Mouse (Mus musculus) hindbrain, embryonic 12.5 days (tissue): ENCODE results near the gene Ilf2. TPM values are rescaled to one million over a fixed set of nuclear protein-coding genes. Genes with fewer than 3 reads are reported as not detected.
A peak's percentile ranks its signal among the peaks of the same experiment; 100 is the strongest.

Experiments used
- ATAC-seq: fragments of 200-750 bp; cut with Nextera tagmentation; 2 replicates; pipeline ENCODE4 v1.8.0; 2017; ENCODE audit warnings: moderate TSS enrichment; ENCODE audit not compliant: low FRiP score
- H3K27ac ChIP-seq: fragments of 300-500 bp; sonication (generic); 2 replicates; pipeline ENCODE4 v1.5.1; 2016; ENCODE audit warnings: mild to moderate bottlenecking
- H3K27me3 ChIP-seq: fragments of 300-500 bp; sonication (generic); 2 replicates; pipeline ENCODE4 v1.6.1; 2016; ENCODE audit warnings: mild to moderate bottlenecking
- H3K36me3 ChIP-seq: fragments of 300-500 bp; sonication (generic); 2 replicates; pipeline ENCODE4 v1.6.1; 2016; ENCODE audit warnings: mild to moderate bottlenecking
- H3K4me1 ChIP-seq: fragments of 300-500 bp; sonication (generic); 2 replicates; pipeline ENCODE4 v1.6.1; 2016
- H3K4me2 ChIP-seq: fragments of 300-500 bp; sonication (generic); replicated peaks from 2 replicates; pipeline ENCODE4 v1.6.1; 2016; ENCODE audit warnings: mild to moderate bottlenecking
- H3K4me3 ChIP-seq: fragments of 300-500 bp; sonication (generic); 2 replicates; pipeline ENCODE4 v1.5.1; 2016; ENCODE audit warnings: mild to moderate bottlenecking
- H3K9ac ChIP-seq: fragments of 300-500 bp; sonication (generic); 2 replicates; pipeline ENCODE4 v1.6.1; 2016; ENCODE audit warnings: mild to moderate bottlenecking, moderate library complexity
- H3K9me3 ChIP-seq: fragments of 300-500 bp; sonication (generic); replicated peaks from 2 replicates; pipeline ENCODE4 v1.6.1; 2016; ENCODE audit warnings: mild to moderate bottlenecking
- WGBS: fragments of 180-500 bp; shearing (Covaris S2); methylation state at CpG from one replicate; pipeline ENCODE4 v1.1.7; 2016; 5-methylcytosine and 5-hydroxymethylcytosine counted together
- polyA plus RNA-seq: library from polyadenylated mRNA; unstranded; fragments of >200 nt; fragmentation: Nextera tagmentation; extraction: Ambion mirVana; gene quantifications from 2 replicates; pipeline ENCODE4 v1.2.1, GENCODE M21; 2016

Ilf2 gene
- polyA plus RNA-seq, 1 experiment from 2014 or later: 292 TPM

DNA sequence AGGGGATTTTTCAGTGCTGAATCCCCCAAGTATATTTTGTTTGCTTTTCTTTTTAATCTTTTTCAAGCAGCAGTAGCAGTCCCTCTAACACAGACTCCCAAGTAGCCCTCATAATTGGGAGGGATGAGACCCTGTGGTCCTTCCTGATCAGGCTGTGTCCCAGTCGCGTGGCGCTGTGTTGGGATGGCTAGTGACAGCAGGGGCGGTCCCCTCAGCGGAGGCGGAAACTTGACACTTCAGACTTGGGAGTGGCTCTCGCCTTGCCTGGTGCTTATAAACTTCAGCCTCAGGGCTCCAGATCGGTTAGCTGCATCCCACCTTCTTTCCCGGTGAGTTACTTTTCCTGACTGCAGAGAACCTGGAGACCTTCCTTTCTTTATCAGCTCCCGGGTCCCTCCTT is 38.8 kb downstream of the Ilf2 start:
- Histone ChIP-seq H3K9me3 (no peaks in the 10 kb centered on the region), H3K36me3 (no peaks in the 10 kb centered on the region), H3K4me2 (peak overlapping the region; percentile 64), H3K4me1 (peaks cover 14% of the 10 kb centered on the region; the same call in 1 of the 2 replicates), H3K27ac (no peak overlapping the region), H3K4me3 (peak overlapping the region; percentile 29), H3K27me3 (peaks cover 41% of the 10 kb centered on the region), H3K9ac (peak overlapping the region; percentile 10; the same call in 1 of the 2 replicates)
- WGBS: 1% methylated on average over 10 of the region's 10 CpGs
- peak; percentile 52; the same call in 1 of the 2 replicates for ATAC-seq

GRCm38 (mm10) chr3:90515242-90515641 is 39.3 kb downstream of the Ilf2 start:
- Histone ChIP-seq H3K27me3 (peaks cover 41% of the 10 kb centered on the region), H3K4me2 (peak overlapping the region; percentile 64), H3K4me3 (peak overlapping the region; percentile 29), H3K9ac (peak overlapping the region; percentile 10; the same call in 1 of the 2 replicates), H3K36me3 (no peaks in the 10 kb centered on the region), H3K27ac (no peak overlapping the region), H3K4me1 (peaks cover 14% of the 10 kb centered on the region; the same call in 1 of the 2 replicates), H3K9me3 (no peaks in the 10 kb centered on the region)
- 33% methylated on average over 1 of the region's 1 CpGs for WGBS
- ATAC-seq: no peak

DNA sequence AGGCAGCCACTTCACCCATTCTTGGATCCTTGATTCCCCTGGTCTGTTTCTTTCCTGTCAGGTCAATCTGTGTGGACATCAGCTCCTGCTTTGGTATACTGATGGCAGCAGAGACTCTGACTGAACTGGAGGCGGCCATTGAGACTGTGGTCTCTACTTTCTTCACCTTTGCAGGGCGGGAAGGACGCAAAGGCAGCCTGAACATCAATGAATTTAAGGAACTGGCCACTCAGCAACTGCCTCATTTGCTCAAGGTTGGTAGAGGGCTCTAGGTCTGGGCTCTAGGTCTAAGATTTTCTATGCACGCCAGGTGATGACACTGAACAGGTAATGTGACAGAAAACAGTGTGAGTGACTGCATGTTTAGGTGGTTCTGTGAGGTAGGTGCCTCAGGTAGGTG is 39.9 kb downstream of the Ilf2 start:
- ATAC-seq: no peak
- H3K36me3 ChIP-seq: no peaks in the 10 kb centered on the region
- H3K27me3 ChIP-seq: peaks cover 41% of the 10 kb centered on the region
- no peak overlapping the region for H3K9ac ChIP-seq
- H3K4me2 ChIP-seq: no peak overlapping the region
- no peak overlapping the region for H3K4me3 ChIP-seq
- 86% methylated on average over 4 of the region's 4 CpGs for WGBS
- H3K9me3 ChIP-seq: no peaks in the 10 kb centered on the region
- no peak overlapping the region for H3K27ac ChIP-seq
- peaks cover 14% of the 10 kb centered on the region; the same call in 1 of the 2 replicates for H3K4me1 ChIP-seq

DNA sequence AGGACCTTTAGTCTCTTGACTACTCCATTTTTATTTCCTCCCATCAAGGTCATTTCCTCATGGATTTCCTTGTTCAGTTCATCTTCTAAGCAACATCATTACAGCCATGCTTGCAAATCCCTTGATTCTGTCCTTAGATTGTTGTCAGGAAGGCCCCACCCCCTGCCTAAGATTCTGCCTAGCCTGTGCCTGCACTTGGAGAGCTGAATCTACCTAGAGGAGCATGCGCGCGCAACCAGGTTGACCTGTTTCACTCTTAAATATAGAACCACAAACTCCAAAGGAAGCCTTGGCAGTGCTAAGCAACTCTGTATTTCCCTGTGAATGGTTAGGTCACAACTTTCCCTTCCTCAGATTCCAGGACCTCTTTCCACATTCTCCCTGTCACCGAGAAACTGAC is 41.8 kb downstream of the Ilf2 start:
- H3K4me1 ChIP-seq: peaks cover 14% of the 10 kb centered on the region; the same call in 1 of the 2 replicates
- no peak overlapping the region for H3K9ac ChIP-seq
- H3K27ac ChIP-seq: no peak overlapping the region
- peaks cover 33% of the 10 kb centered on the region for H3K27me3 ChIP-seq
- no peak overlapping the region for H3K4me2 ChIP-seq
- H3K36me3 ChIP-seq: no peaks in the 10 kb centered on the region
- ATAC-seq: no peak
- WGBS: 87% methylated on average over 4 of the region's 4 CpGs
- no peaks in the 10 kb centered on the region for H3K9me3 ChIP-seq
- H3K4me3 ChIP-seq: no peak overlapping the region

- no peaks in the 10 kb centered on the region for H3K36me3 ChIP-seq
- H3K9ac ChIP-seq: no peak overlapping the region
- ATAC-seq: no peak
- H3K4me3 ChIP-seq: no peak overlapping the region
- H3K4me1 ChIP-seq: no peaks in the 10 kb centered on the region
- H3K9me3 ChIP-seq: no peaks in the 10 kb centered on the region
- 0 out of 2 replicates have a peak, but pooled peaks cover 4% of the 10 kb centered on the region for H3K27me3 ChIP-seq
- H3K27ac ChIP-seq: no peak overlapping the region
- 59% methylated on average over 4 of the region's 4 CpGs for WGBS
- H3K4me2 ChIP-seq: no peak overlapping the region
Measured at GRCm38 (mm10) chr3:90525421-90525820, 49.5 kb downstream of the Ilf2 start.

GRCm38 (mm10) chr3:90526076-90526475 is 50.1 kb downstream of the Ilf2 start:
- Histone ChIP-seq H3K27me3 (0 out of 2 replicates have a peak, but pooled peaks cover 4% of the 10 kb centered on the region), H3K4me1 (no peaks in the 10 kb centered on the region), H3K4me3 (no peak overlapping the region), H3K27ac (no peak overlapping the region), H3K4me2 (no peak overlapping the region), H3K36me3 (no peaks in the 10 kb centered on the region), H3K9me3 (no peaks in the 10 kb centered on the region), H3K9ac (no peak overlapping the region)
- WGBS: 79% methylated on average over 2 of the region's 2 CpGs
- ATAC-seq: no peak

GRCm38 (mm10) chr3:90526580-90526979 is 50.7 kb downstream of the Ilf2 start, which contains the start of gene S100a14:
S100a14 (plus strand) TSS chr3:90526856.
- H3K4me2 ChIP-seq: no peak within 1 kb of the TSS
- 0 out of 2 replicates have a peak, but pooled peaks cover 4% of the 10 kb centered on the region for H3K27me3 ChIP-seq
- no peaks in the 10 kb centered on the region for H3K4me1 ChIP-seq
- H3K9me3 ChIP-seq: no peaks in the 10 kb centered on the region
- H3K9ac ChIP-seq: no peak within 1 kb of the TSS
- H3K27ac ChIP-seq: no peak within 1 kb of the TSS
- no peak for ATAC-seq
- no peaks in the 10 kb centered on the region for H3K36me3 ChIP-seq
- no peak within 1 kb of the TSS for H3K4me3 ChIP-seq
- WGBS: 72% methylated on average over 5 of the region's 5 CpGs

DNA sequence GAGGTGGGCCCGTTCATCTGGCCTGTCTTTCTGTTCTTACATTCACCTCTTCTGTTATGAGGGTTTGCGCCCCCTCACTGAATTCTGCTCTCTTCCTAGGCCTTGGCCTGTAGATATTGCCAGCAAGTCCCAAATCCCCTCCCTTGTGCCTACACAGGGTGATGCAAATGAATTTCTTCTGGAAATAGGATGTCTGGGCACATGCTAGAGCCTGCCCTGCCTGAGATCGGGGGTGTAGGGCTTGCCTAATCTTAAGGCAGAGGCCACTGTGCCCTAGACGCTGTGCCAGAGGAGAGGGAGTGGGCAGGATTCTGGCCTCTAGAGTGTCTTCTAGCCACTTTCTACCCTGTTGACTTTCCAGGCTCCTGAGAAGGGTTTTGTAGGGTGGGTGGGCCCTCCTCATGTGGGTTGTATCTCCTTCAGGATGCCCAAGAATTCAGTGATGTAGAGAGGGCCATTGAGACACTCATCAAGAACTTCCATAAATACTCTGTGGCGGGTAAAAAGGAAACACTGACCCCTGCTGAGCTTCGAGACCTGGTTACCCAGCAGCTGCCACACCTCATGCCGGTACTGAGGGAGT is 51.5 kb downstream of the Ilf2 start:
- H3K4me3 ChIP-seq: no peak overlapping the region
- 0 out of 2 replicates have a peak, but pooled peaks cover 4% of the 10 kb centered on the region for H3K27me3 ChIP-seq
- no peaks in the 10 kb centered on the region for H3K36me3 ChIP-seq
- H3K4me2 ChIP-seq: no peak overlapping the region
- ATAC-seq: no peak
- no peak overlapping the region for H3K27ac ChIP-seq
- no peaks in the 10 kb centered on the region for H3K9me3 ChIP-seq
- no peaks in the 10 kb centered on the region for H3K4me1 ChIP-seq
- no peak overlapping the region for H3K9ac ChIP-seq
- WGBS: 87% methylated on average over 7 of the region's 7 CpGs

- ATAC-seq: no peak
- Histone ChIP-seq H3K36me3 (no peaks in the 10 kb centered on the region), H3K4me1 (no peaks in the 10 kb centered on the region), H3K4me3 (no peak overlapping the region), H3K9me3 (no peaks in the 10 kb centered on the region), H3K27ac (no peak overlapping the region), H3K27me3 (0 out of 2 replicates have a peak, but pooled peaks cover 1% of the 10 kb centered on the region), H3K4me2 (no peak overlapping the region), H3K9ac (no peak overlapping the region)
- WGBS: 64% methylated on average over 5 of the region's 5 CpGs
Measured at GRCm38 (mm10) chr3:90531713-90532112, 55.8 kb downstream of the Ilf2 start.

GRCm38 (mm10) chr3:90535446-90535845 is 59.5 kb downstream of the Ilf2 start:
- Histone ChIP-seq H3K36me3 (no peaks in the 10 kb centered on the region), H3K9me3 (no peaks in the 10 kb centered on the region), H3K27me3 (no peaks in the 10 kb centered on the region), H3K4me1 (no peaks in the 10 kb centered on the region), H3K27ac (no peak overlapping the region), H3K4me3 (no peak overlapping the region), H3K4me2 (no peak overlapping the region), H3K9ac (no peak overlapping the region)
- WGBS: 80% methylated on average over 1 of the region's 1 CpGs
- ATAC-seq: no peak

GRCm38 (mm10) chr3:90537141-90537904 is 61.4 kb downstream of the Ilf2 start, which contains the start of gene S100a16:
S100a16 (plus strand) TSS chr3:90537254.
- Histone ChIP-seq H3K27me3 (no peaks in the 10 kb centered on the region), H3K36me3 (no peaks in the 10 kb centered on the region), H3K27ac (no peak within 1 kb of the TSS), H3K9ac (no peak within 1 kb of the TSS), H3K4me1 (peaks cover 13% of the 10 kb centered on the region), H3K9me3 (no peaks in the 10 kb centered on the region), H3K4me2 (no peak within 1 kb of the TSS), H3K4me3 (no peak within 1 kb of the TSS)
- ATAC-seq: no peak
- 40% methylated on average over 10 of the region's 10 CpGs for WGBS

GRCm38 (mm10) chr3:90537905-90538296 is 62.0 kb downstream of the Ilf2 start:
- no peak for ATAC-seq
- Histone ChIP-seq H3K4me2 (no peak overlapping the region), H3K4me3 (no peak overlapping the region), H3K27me3 (no peaks in the 10 kb centered on the region), H3K36me3 (no peaks in the 10 kb centered on the region), H3K9me3 (no peaks in the 10 kb centered on the region), H3K4me1 (peaks cover 16% of the 10 kb centered on the region), H3K27ac (no peak overlapping the region), H3K9ac (no peak overlapping the region)
- 69% methylated on average over 5 of the region's 5 CpGs for WGBS
